Mouse (Mus musculus): ENCODE measurements around the gene Saxo1.

The Saxo1 gene

GRCm38 (mm10) chr4:86422586-86422985, 135.5 kb downstream of the Saxo1 start:
- no peak for DNase-seq (ENCODE audit: low read depth)

GRCm38 (mm10) chr4:86416401-86417025, 141.6 kb downstream of the Saxo1 start:
- no peak for DNase-seq (ENCODE audit: low read depth)

DNA sequence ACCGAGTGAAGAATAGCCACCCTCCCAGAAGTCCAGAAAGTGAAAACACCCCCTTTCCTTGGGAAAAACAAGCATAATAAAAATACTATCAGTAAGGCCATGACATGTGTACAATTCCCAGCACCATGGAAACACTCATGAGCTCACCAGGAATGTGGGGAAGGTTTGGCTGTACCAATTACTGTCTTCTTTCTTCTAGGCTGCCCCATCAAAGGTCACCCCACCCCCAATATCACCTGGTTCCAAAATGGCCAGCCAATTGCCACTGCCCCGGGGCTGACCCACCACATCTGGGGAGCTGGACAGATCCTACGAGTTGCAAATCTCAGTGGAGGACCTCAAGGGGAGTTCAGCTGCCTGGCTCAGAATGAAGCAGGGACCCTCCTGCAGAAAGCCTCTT, 144.7 kb downstream of the Saxo1 start:
- DNase-seq (ENCODE audit: low read depth) = no peak

DNA sequence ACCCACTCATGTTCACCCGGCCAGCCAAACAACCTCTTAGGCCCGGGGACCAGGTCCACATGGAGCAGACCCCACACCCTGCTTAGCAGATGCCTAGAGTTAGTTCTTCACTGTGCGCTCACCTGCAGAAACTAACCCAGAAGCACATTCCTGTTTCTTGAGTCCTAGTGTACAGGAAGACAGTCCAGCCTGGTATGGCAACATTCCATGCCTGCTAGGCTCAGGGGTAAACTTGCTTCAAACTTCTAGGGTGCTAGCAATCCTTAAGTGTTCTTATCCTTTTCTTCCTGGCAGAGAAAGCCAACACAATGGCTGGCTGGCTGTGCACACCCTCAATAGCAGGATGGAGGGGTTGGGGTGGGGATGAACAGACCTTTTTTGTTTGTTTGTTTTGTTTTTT, 147.2 kb downstream of the Saxo1 start:
- DNase-seq (ENCODE audit: low read depth) = no peak

GRCm38 (mm10) chr4:86408421-86408820, 149.7 kb downstream of the Saxo1 start:
- no peak for DNase-seq (ENCODE audit: low read depth)

- DNase-seq (ENCODE audit: low read depth) = no peak
Measured at GRCm38 (mm10) chr4:86407200-86407527, 151.0 kb downstream of the Saxo1 start.

GRCm38 (mm10) chr4:86406501-86407199, 151.5 kb downstream of the Saxo1 start:
- no peak for DNase-seq (ENCODE audit: low read depth)

GRCm38 (mm10) chr4:86401116-86401515, 157.0 kb downstream of the Saxo1 start:
- DNase-seq (ENCODE audit: low read depth) = no peak

DNA sequence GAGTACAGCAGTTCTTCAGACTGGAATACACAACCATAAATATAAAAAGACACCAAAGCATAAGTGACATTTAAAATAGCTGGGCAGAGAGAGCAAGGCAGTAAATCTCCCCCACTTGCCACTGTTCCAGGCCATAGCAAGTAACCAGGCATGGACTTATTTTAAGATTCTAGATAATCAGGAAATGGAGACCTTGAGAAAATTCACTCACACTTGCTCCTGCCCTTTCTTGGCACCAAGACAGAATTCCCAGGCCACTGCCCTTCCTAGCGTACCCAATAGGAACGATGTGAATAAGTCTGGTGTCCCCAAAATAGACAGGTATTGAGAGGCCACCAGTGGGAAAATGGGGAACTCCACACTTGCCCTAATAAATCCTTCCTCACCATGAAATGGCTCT, 160.7 kb downstream of the Saxo1 start:
- DNase-seq (ENCODE audit: low read depth) = no peak

DNA sequence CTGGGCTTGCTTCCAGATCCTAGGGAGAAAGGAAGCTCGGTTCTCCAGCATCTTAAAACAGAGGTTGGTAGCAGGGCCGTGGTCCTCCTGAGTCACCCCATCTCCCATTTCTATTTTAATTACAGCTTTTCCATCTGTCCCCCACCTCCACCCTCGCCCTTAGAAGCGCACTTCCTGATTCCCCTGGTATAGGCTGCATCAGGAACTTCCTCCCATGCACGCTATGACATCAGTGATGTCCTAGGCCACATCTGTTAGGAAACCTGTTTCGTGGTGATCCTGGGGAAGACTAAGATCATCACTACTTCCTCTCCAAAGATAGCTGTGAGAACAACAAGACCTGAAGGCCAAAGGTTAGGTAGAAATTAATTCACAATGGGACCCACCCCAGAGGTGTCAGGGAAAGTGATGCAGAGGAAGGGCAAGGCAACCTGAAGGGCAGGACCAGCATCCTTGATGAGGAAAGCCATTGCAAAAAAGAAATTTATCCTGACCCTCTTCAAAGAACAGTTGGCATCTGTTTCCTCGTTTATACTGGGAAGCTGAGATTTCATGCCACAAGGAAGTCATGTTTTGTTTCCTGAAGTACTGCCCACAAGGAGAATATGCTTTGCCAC, 161.3 kb downstream of the Saxo1 start:
- DNase-seq (ENCODE audit: low read depth) = no peak

GRCm38 (mm10) chr4:86395636-86396035, 162.5 kb downstream of the Saxo1 start:
- no peak for DNase-seq (ENCODE audit: low read depth)

All from naive thymus-derived CD4-positive, alpha-beta T cell, adult 2 months (primary cell).